Mouse (Mus musculus): Measurements from ENCODE around the gene Cdk5rap3. TPM values are rescaled to one million over a fixed set of nuclear protein-coding genes. Genes with fewer than 3 reads are reported as not detected.
A peak's percentile ranks its signal among the peaks of the same experiment; 100 is the strongest.

The Cdk5rap3 gene
- total RNA-seq, 2 experiments from 2014 or later, result 31.9 to 54.6 TPM

DNA sequence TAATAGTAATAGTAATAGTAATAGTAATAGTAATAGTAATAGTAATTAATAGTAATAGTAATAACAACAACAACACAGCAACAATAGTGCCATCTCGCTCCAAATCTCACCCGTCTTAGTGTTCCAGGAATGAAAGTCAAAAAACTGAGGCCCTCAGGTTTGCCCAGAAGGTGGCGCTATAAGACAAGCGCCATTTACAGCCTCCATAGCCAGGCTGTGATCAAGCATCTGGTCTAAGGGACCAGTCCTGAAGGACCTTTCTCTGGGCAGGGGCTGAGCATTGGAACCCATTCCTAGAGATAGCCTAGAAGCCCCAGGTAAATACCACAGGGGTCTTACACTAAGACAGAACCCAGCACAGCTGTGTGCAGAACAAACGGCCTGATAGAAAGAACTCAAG is 49.1 kb downstream of the Cdk5rap3 start:
- 0 out of 2 replicates have a peak, but pooled peaks have one; percentile 47 for ATAC-seq (replicated peaks; ENCODE audit: low FRiP score, low TSS enrichment, poor library complexity, severe bottlenecking)

DNA sequence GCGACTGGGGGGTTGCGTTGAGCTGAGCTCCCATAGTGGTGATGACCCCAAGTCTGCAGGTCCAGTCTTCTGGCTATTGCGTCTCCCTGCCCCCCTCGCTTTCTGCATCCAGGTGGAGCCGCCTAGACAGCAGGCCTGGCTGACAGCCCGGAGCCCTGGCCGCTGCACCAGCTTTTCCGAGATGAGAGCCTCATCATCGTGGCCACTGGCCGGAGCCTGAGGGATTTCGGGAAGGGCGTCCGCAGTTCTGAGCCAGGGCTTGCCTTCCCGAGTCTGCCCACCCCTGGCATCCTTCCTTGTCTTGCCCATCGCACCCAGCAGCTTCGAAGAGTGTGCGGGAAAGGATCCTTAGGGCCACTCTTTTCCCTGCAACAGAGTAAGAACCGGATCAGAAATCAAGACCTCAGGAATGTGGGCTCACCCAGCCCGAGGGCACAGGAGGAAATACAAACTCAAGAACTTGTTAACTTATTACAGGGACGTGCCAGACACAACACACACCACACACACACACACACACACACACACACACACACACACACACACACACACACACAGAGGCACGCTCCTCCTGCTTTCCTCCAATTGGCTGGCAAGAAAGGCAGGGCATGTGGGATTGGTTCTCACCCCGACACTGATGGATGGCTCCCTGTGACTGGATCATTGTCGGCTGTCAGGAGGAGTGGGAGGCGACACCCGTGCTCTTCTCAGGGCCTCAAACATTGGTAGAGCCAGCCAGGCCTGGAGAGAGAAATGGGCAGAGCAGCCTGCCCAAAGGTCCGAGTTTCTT is 52.9 kb downstream of the Cdk5rap3 start:
- no peak for ATAC-seq (replicated peaks; ENCODE audit: low FRiP score, low TSS enrichment, poor library complexity, severe bottlenecking)

DNA sequence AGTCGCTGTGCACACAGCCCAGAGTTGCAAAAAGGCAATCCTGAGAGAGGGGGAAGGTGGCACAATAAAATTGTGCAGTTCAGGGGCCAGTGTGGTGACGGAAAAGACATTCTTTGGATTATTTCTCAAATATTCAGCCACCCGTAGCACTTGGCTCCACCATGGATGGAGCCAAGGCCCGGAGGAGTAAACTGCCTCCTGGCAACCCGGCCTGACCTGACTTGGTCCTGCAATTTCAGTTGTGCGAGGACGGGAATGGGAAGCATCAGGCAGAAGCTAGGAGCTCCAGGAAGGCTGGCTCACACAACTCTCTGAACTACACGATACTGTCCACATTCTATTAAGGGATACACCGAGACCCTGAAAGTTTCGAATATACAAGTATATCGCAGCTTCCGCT is 53.8 kb downstream of the Cdk5rap3 start:
- ATAC-seq (replicated peaks; ENCODE audit: low FRiP score, low TSS enrichment, poor library complexity, severe bottlenecking), result no peak

DNA sequence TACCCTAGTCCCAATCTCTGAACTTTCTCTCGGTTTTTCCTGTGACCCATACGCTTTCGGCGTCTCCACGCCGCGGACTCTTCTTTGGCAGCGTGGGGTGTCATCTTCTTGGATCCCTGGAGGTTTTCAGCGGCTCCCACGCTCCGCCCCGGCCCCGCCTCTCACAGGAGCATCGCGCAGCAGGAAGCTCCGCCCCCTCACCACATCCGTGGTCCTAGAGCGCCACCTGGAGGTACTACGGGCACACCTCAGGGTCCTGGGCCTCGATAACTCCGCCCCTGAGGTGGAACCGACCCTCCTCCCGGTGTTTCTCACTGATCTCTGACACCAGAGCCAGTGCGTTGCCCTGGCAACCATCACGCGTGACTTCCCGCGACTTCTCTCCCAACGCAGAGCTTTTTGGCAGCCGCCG is 54.4 kb downstream of the Cdk5rap3 start:
- peak; percentile 91 for ATAC-seq (replicated peaks; ENCODE audit: low FRiP score, low TSS enrichment, poor library complexity, severe bottlenecking)

DNA sequence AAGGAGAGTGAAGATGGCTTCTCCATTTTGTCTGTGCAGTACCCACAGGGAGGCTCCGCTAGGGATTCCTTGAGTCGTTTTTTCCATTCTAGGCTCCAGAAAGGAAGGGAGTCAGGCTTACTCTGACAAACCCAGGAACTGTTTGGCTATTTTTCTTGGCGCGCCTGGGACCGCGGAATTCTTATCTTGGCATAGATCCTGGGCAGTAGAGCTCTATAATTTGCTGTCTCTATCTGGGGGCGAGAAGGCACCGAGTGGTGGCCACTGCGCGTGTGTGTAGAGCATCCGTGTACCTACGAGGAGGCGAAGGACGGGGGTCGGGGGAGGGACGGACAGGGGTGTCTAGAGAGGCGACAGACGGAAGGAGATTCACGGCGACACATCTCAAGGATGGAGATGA is 54.9 kb downstream of the Cdk5rap3 start:
- peak; percentile 6; the same call in 1 of the 2 replicates for ATAC-seq (replicated peaks; ENCODE audit: low FRiP score, low TSS enrichment, poor library complexity, severe bottlenecking)

DNA sequence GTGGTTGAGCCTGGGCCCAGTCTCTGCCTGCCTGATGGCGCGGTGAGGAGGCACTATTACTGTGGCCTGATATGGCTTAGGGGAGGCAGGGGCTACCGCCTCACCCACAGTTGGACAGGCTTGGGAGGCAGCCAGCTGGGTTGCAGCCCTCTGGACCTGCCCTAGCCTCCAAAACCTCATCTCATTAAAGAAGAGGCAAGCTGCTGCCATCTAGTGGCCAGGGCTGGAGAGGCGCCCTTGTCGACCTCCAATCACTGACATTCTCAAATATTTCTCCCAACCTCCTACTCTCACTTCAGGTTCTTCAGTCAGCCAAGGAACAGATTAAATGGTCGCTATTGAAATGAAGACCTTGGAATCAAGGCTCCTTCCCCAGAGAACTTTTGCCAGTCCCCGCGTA is 55.7 kb downstream of the Cdk5rap3 start:
- peak; percentile 61 for ATAC-seq (replicated peaks; ENCODE audit: low FRiP score, low TSS enrichment, poor library complexity, severe bottlenecking)

DNA sequence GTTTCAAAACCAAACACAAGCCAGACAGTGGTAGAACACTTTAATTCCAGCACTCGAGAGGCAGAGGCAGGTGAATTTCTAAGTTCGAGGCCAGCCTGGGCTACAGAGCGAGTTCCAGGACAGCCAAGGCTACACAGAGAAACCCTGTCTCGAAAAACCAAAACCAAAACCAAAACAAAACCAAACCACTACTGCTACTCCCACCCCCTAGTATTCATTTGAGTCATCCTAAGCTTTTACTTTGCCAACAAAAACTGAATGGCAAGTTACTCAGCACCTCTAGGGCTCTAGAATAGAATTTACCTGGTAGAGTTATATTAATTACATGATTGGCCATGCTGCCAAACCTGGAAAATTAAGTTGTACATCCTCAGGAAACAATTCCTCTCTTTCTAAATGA is 56.7 kb downstream of the Cdk5rap3 start:
- ATAC-seq (replicated peaks; ENCODE audit: low FRiP score, low TSS enrichment, poor library complexity, severe bottlenecking), result no peak

DNA sequence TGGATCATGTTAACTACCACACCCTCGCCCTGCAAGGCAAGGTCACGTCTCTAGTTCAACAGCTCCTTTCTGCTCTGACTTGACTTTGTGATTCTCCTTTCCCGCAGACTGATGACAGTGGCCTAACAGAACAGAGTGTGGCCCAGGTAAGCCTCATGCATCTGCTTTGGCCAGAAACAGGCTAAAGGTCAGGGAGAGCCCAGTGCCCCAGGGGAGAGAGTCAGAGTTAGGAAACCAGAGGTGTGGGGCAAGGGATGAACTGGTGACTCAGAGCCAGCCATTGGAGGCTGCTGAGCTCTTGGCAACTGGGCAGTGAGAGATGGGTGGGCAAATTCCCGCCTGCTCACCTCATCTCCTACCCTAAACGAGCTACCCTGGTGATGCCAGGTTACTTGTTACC is 58.9 kb downstream of the Cdk5rap3 start:
- no peak for ATAC-seq (replicated peaks; ENCODE audit: low FRiP score, low TSS enrichment, poor library complexity, severe bottlenecking)

Other genes starting within 250 kb of the Cdk5rap3 start
- gene Snx11, start 138.9 kb downstream of the Cdk5rap3 start, total RNA-seq (2014; fragmentation: Nextera tagmentation), result 13.4 and 26.0 TPM in 2 replicates
- gene Snx11, start 138.9 kb downstream of the Cdk5rap3 start, total RNA-seq (2017), result 7.4 and 9.7 TPM in 2 replicates
- gene Cbx1, start 127.4 kb downstream of the Cdk5rap3 start, total RNA-seq (2014; fragmentation: Nextera tagmentation), result 91.7 and 97.1 TPM in 2 replicates
- 120 and 130 TPM in 2 replicates for gene Cbx1, start 127.4 kb downstream of the Cdk5rap3 start, total RNA-seq (2017)
- gene Nfe2l1, start 86.5 kb downstream of the Cdk5rap3 start, total RNA-seq (2014; fragmentation: Nextera tagmentation), result 22.2 and 53.3 TPM in 2 replicates
- 27.3 and 47.5 TPM in 2 replicates for gene Nfe2l1, start 86.5 kb downstream of the Cdk5rap3 start, total RNA-seq (2017)
- not detected in 2 replicates for gene Copz2, start 66.6 kb downstream of the Cdk5rap3 start, total RNA-seq (2014; fragmentation: Nextera tagmentation)
- 1.0 and 3.2 TPM in 2 replicates for gene Copz2, start 66.6 kb downstream of the Cdk5rap3 start, total RNA-seq (2017)
- not detected in 2 replicates for gene Prr15l, start 11.6 kb upstream of the Cdk5rap3 start, total RNA-seq (2014; fragmentation: Nextera tagmentation)
- gene Prr15l, start 11.6 kb upstream of the Cdk5rap3 start, total RNA-seq (2017), result not detected in 2 replicates
- gene Pnpo, start 27.5 kb upstream of the Cdk5rap3 start, total RNA-seq (2014; fragmentation: Nextera tagmentation), result 13.7 and 18.5 TPM in 2 replicates
- gene Pnpo, start 27.5 kb upstream of the Cdk5rap3 start, total RNA-seq (2017), result 25.9 and 29.0 TPM in 2 replicates
- gene Sp2, start 66.5 kb upstream of the Cdk5rap3 start, total RNA-seq (2014; fragmentation: Nextera tagmentation), result 15.5 and 16.1 TPM in 2 replicates
- 2.4 and 4.8 TPM in 2 replicates for gene Sp2, start 66.5 kb upstream of the Cdk5rap3 start, total RNA-seq (2017)
- 0.28 TPM in 1 of 2 replicates, not detected in the other for gene Sp6, start 96.9 kb upstream of the Cdk5rap3 start, total RNA-seq (2014; fragmentation: Nextera tagmentation)
- gene Sp6, start 96.9 kb upstream of the Cdk5rap3 start, total RNA-seq (2017), result 0.38 TPM in 1 of 2 replicates, not detected in the other
- 12.4 and 17.7 TPM in 2 replicates for gene Scrn2, start 113.4 kb upstream of the Cdk5rap3 start, total RNA-seq (2014; fragmentation: Nextera tagmentation)
- gene Scrn2, start 113.4 kb upstream of the Cdk5rap3 start, total RNA-seq (2017), result 26.1 and 32.6 TPM in 2 replicates
- 1.7 TPM in 1 of 2 replicates, not detected in the other for gene Lrrc46, start 124.9 kb upstream of the Cdk5rap3 start, total RNA-seq (2014; fragmentation: Nextera tagmentation)
- 0.11 TPM in 1 of 2 replicates, not detected in the other for gene Lrrc46, start 124.9 kb upstream of the Cdk5rap3 start, total RNA-seq (2017)
- gene Mrpl10, start 125.1 kb upstream of the Cdk5rap3 start, total RNA-seq (2014; fragmentation: Nextera tagmentation), result 38.6 and 49.6 TPM in 2 replicates
- 23.6 and 24.8 TPM in 2 replicates for gene Mrpl10, start 125.1 kb upstream of the Cdk5rap3 start, total RNA-seq (2017)
- 14.2 and 15.0 TPM in 2 replicates for gene Osbpl7, start 134.1 kb upstream of the Cdk5rap3 start, total RNA-seq (2014; fragmentation: Nextera tagmentation)
- gene Osbpl7, start 134.1 kb upstream of the Cdk5rap3 start, total RNA-seq (2017), result 23.5 and 25.3 TPM in 2 replicates
- 0.96 and 1.9 TPM in 2 replicates for gene Tbx21, start 198.8 kb upstream of the Cdk5rap3 start, total RNA-seq (2014; fragmentation: Nextera tagmentation)
- 0.30 and 0.61 TPM in 2 replicates for gene Tbx21, start 198.8 kb upstream of the Cdk5rap3 start, total RNA-seq (2017)
- 0.89 TPM in 1 of 2 replicates, not detected in the other for gene Tbkbp1, start 235.0 kb upstream of the Cdk5rap3 start, total RNA-seq (2014; fragmentation: Nextera tagmentation)
- gene Tbkbp1, start 235.0 kb upstream of the Cdk5rap3 start, total RNA-seq (2017), result 0.23 TPM in 2 replicates

Data from megakaryocyte-erythroid progenitor cell, adult 5-6 weeks (primary cell).